ENCODE assay signal across 19 mouse cellular contexts in the genomic region with DNA sequence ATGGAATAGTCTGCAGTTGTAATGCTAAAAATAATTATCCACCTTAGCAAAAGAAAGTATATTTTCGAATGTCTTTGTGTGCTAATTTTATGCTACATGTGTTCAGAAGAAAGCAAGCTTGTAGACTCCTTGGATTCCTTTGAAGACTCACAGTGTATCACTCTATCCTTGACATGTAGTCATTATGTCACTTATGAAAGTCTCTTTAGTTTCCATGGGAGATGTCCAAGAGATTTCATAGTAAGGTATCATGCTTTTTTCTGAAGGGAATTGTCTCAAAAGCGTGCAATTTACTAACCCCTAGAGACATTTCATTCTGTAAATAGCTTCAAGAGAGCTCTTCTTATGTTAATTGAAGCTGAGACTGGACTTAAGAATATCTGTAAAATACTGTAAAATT.
DNase-seq lines count a peak whose midpoint lies in the region; ATAC-seq and TF ChIP-seq lines count a peak whose summit lies in the region.
"Had no signal": no experiment of that assay in that cellular context is flagged by ENCODE, and none has a peak within 500 bp of the region (broad histone marks: within the 10 kb centered on the region; RNA-seq: fewer than 3 reads in every experiment).

No protein-coding gene starts in this region.

- TF ChIP-seq CTCF in midbrain, postnatal 0 days (IDR thresholded peaks at IDR 0.05) = no peak
- TF ChIP-seq CTCF in brain, embryonic 14.5 days (IDR thresholded peaks at IDR 0.05; ENCODE audit: borderline replicate concordance, extremely low read depth, insufficient read depth, insufficient read length) = no peak
- TF ChIP-seq CTCF in intestine, postnatal 0 days (IDR thresholded peaks at IDR 0.05; ENCODE audit: low read depth) = no peak

- H3K27ac ChIP-seq in midbrain, embryonic 11.5 days (ENCODE audit: low read depth, low read length) = no peak overlapping the region
- no peak overlapping the region for H3K27ac ChIP-seq in midbrain, embryonic 10.5 days (replicated peaks)
- no peak overlapping the region for H3K27ac ChIP-seq in midbrain, embryonic 13.5 days
- H3K27ac ChIP-seq in midbrain, postnatal 0 days (ENCODE audit: low read depth, low read length) = no peak overlapping the region
- H3K27ac ChIP-seq in intestine, postnatal 0 days (ENCODE audit: low read depth, low read length) = no peak overlapping the region
- H3K27ac ChIP-seq: embryonic facial prominence, embryonic 10.5 days; embryonic facial prominence, embryonic 12.5 days; forebrain, embryonic 13.5 days; forebrain, embryonic 15.5 days had no signal

- TF ChIP-seq POLR2A in brain, embryonic 14.5 days (IDR thresholded peaks at IDR 0.05; ENCODE audit: borderline replicate concordance, extremely low read depth, insufficient read depth, insufficient read length, poor library complexity, severe bottlenecking) = no peak

- peak; percentile 83 for DNase-seq in midbrain, embryonic 11.5 days (ENCODE audit: low spot score, missing footprints)
- no peak for DNase-seq in midbrain, embryonic 10.5 days (ENCODE audit: low spot score)
- no peak for DNase-seq in midbrain, postnatal 0 days (ENCODE audit: low spot score)
- DNase-seq in brain, embryonic 14.5 days (ENCODE audit: low read depth) = peak; percentile 35
- DNase-seq: adrenal gland, adult 2 months; adrenal gland, postnatal 10 days; adrenal gland, postnatal 25 days; cerebellum, adult 11-12 months; cerebellum, adult 2 months; cerebellum, adult 9-10 months; cerebellum, postnatal 10 days; cerebellum, postnatal 25 days; forebrain, postnatal 0 days had no signal

- no peak overlapping the region for H3K4me2 ChIP-seq in midbrain, embryonic 11.5 days
- no peak overlapping the region for H3K4me2 ChIP-seq in midbrain, embryonic 13.5 days (replicated peaks)
- H3K4me2 ChIP-seq in midbrain, postnatal 0 days (ENCODE audit: low read depth, low read length, poor library complexity, severe bottlenecking) = no peak overlapping the region
- H3K4me2 ChIP-seq in intestine, postnatal 0 days (replicated peaks; ENCODE audit: low read depth) = no peak overlapping the region
- H3K4me2 ChIP-seq: embryonic facial prominence, embryonic 12.5 days; forebrain, embryonic 13.5 days; forebrain, embryonic 15.5 days had no signal

- no peaks in the 10 kb centered on the region; the same call in 1 of the 2 replicates for H3K27me3 ChIP-seq in midbrain, embryonic 11.5 days (ENCODE audit: control insufficient read depth, insufficient read depth, low read length)
- H3K27me3 ChIP-seq in midbrain, embryonic 10.5 days (ENCODE audit: low read depth, poor library complexity, severe bottlenecking) = peaks cover 17% of the 10 kb centered on the region; the same call in 1 of the 2 replicates
- peaks cover 7% of the 10 kb centered on the region for H3K27me3 ChIP-seq in midbrain, embryonic 13.5 days
- H3K27me3 ChIP-seq in midbrain, postnatal 0 days (ENCODE audit: insufficient read depth, low read length) = no peaks in the 10 kb centered on the region
- no peaks in the 10 kb centered on the region for H3K27me3 ChIP-seq in intestine, postnatal 0 days (replicated peaks; ENCODE audit: control insufficient read depth, insufficient read depth, low read length)
- H3K27me3 ChIP-seq: embryonic facial prominence, embryonic 12.5 days; forebrain, embryonic 13.5 days; forebrain, embryonic 15.5 days had no signal

- WGBS in midbrain, embryonic 11.5 days = 49% methylated on average over 2 of the region's 2 CpGs
- WGBS in midbrain, embryonic 10.5 days = 54% methylated on average over 2 of the region's 2 CpGs
- WGBS in midbrain, embryonic 13.5 days = 30% methylated on average over 2 of the region's 2 CpGs
- WGBS in midbrain, postnatal 0 days = 32% methylated on average over 2 of the region's 2 CpGs
- 88% methylated on average over 2 of the region's 2 CpGs for WGBS in intestine, postnatal 0 days

- no peak overlapping the region for H3K4me3 ChIP-seq in midbrain, embryonic 11.5 days (ENCODE audit: low read depth, low read length)
- no peak overlapping the region for H3K4me3 ChIP-seq in midbrain, embryonic 10.5 days
- H3K4me3 ChIP-seq in midbrain, embryonic 13.5 days (replicated peaks) = no peak overlapping the region
- H3K4me3 ChIP-seq in midbrain, postnatal 0 days (ENCODE audit: low read depth, low read length) = no peak overlapping the region
- H3K4me3 ChIP-seq in intestine, postnatal 0 days (ENCODE audit: low read depth, low read length) = no peak overlapping the region
- H3K4me3 ChIP-seq: embryonic facial prominence, embryonic 10.5 days; embryonic facial prominence, embryonic 12.5 days; forebrain, embryonic 13.5 days; forebrain, embryonic 15.5 days had no signal

- 0 out of 2 replicates have a peak, but pooled peaks cover 2% of the 10 kb centered on the region for H3K4me1 ChIP-seq in midbrain, embryonic 11.5 days (ENCODE audit: control insufficient read depth, insufficient read depth, low read length)
- peaks cover 20% of the 10 kb centered on the region for H3K4me1 ChIP-seq in midbrain, embryonic 10.5 days
- peaks cover 11% of the 10 kb centered on the region; the same call in 1 of the 2 replicates for H3K4me1 ChIP-seq in midbrain, embryonic 13.5 days (replicated peaks)
- H3K4me1 ChIP-seq in midbrain, postnatal 0 days (ENCODE audit: insufficient read depth, low read length) = no peaks in the 10 kb centered on the region
- no peaks in the 10 kb centered on the region for H3K4me1 ChIP-seq in intestine, postnatal 0 days (replicated peaks; ENCODE audit: control insufficient read depth, insufficient read depth, low read length)
- H3K4me1 ChIP-seq: forebrain, embryonic 15.5 days had no signal

- H3K36me3 ChIP-seq in midbrain, embryonic 11.5 days (ENCODE audit: control insufficient read depth, insufficient read depth, low read length) = no peaks in the 10 kb centered on the region
- no peaks in the 10 kb centered on the region for H3K36me3 ChIP-seq in midbrain, embryonic 10.5 days
- no peaks in the 10 kb centered on the region for H3K36me3 ChIP-seq in midbrain, embryonic 13.5 days
- no peaks in the 10 kb centered on the region for H3K36me3 ChIP-seq in midbrain, postnatal 0 days (ENCODE audit: insufficient read depth, low read length)
- no peaks in the 10 kb centered on the region for H3K36me3 ChIP-seq in intestine, postnatal 0 days (ENCODE audit: control insufficient read depth, insufficient read depth)
- H3K36me3 ChIP-seq: embryonic facial prominence, embryonic 10.5 days; embryonic facial prominence, embryonic 12.5 days; forebrain, embryonic 15.5 days had no signal

- no peak overlapping the region for H3K9ac ChIP-seq in midbrain, embryonic 11.5 days (ENCODE audit: low read length)
- H3K9ac ChIP-seq in midbrain, embryonic 13.5 days (replicated peaks) = no peak overlapping the region
- H3K9ac ChIP-seq in midbrain, postnatal 0 days (replicated peaks; ENCODE audit: low read length, poor library complexity, severe bottlenecking) = no peak overlapping the region
- no peak overlapping the region for H3K9ac ChIP-seq in intestine, postnatal 0 days (ENCODE audit: low read depth, low read length)
- H3K9ac ChIP-seq: embryonic facial prominence, embryonic 12.5 days; forebrain, embryonic 13.5 days; forebrain, embryonic 15.5 days; forebrain, postnatal 0 days had no signal

- H3K9me3 ChIP-seq in midbrain, embryonic 11.5 days (ENCODE audit: control insufficient read depth, low read length) = no peaks in the 10 kb centered on the region
- no peaks in the 10 kb centered on the region for H3K9me3 ChIP-seq in midbrain, embryonic 10.5 days (replicated peaks)
- no peaks in the 10 kb centered on the region for H3K9me3 ChIP-seq in midbrain, embryonic 13.5 days
- no peaks in the 10 kb centered on the region for H3K9me3 ChIP-seq in midbrain, postnatal 0 days (ENCODE audit: low read length)
- no peaks in the 10 kb centered on the region for H3K9me3 ChIP-seq in intestine, postnatal 0 days (ENCODE audit: control insufficient read depth)
- H3K9me3 ChIP-seq: embryonic facial prominence, embryonic 10.5 days; embryonic facial prominence, embryonic 12.5 days; forebrain, embryonic 13.5 days; forebrain, embryonic 15.5 days had no signal

- peak; percentile 73 for ATAC-seq in midbrain, embryonic 11.5 days (ENCODE audit: low FRiP score)
- ATAC-seq in midbrain, embryonic 13.5 days = peak; percentile 69; the same call in 1 of the 2 replicates
- ATAC-seq in midbrain, postnatal 0 days (ENCODE audit: low FRiP score) = no peak
- no peak for ATAC-seq in intestine, postnatal 0 days
- ATAC-seq: forebrain, embryonic 13.5 days; forebrain, embryonic 15.5 days; forebrain, postnatal 0 days had no signal

Comparison
In these comparisons a context has a peak if more than half of its experiments do, and no peak if none do; other contexts are left out.
1. ATAC-seq: peak in midbrain, embryonic 11.5 days (single experiment) and midbrain, embryonic 13.5 days (single experiment); none in midbrain, postnatal 0 days (single experiment) and intestine, postnatal 0 days (single experiment).
2. DNase-seq: peak in midbrain, embryonic 11.5 days (single experiment) and brain, embryonic 14.5 days (single experiment); none in midbrain, embryonic 10.5 days (single experiment) and midbrain, postnatal 0 days (single experiment).